Mouse (Mus musculus): ENCODE results near the gene Kif5c.

GRCm38 (mm10) chr2:49627611-49628010 is 8.5 kb downstream of the Kif5c start:
- TF ChIP-seq TAL1 (IDR thresholded peaks at IDR 0.05; ENCODE audit: low read length) = no peak
- no peak for TF ChIP-seq GATA1 (IDR thresholded peaks at IDR 0.05; ENCODE audit: low read length)

Data from erythroblast, embryonic 14.5 days (primary cell).